Mouse (Mus musculus) hindbrain, postnatal 0 days (tissue): ENCODE data around the gene Ybx2. TPM values are rescaled to one million over a fixed set of nuclear protein-coding genes. Genes with fewer than 3 reads are reported as not detected.

ENCODE experiments used
- ATAC-seq: fragments of 200-750 bp; cut with Nextera tagmentation; 2 replicates; pipeline ENCODE4 v1.8.0; 2017; ENCODE audit warnings: mild to moderate bottlenecking, moderate TSS enrichment, moderate library complexity
- DNase-seq: peaks from one replicate; pipeline ENCODE4 v3.0.0-alpha.2; 2015; ENCODE audit warnings: low spot score
- H3K27ac ChIP-seq: fragments of 300-500 bp; sonication (generic); 2 replicates; pipeline ENCODE4 v1.5.1; 2014; ENCODE audit warnings: mild to moderate bottlenecking
- H3K27me3 ChIP-seq: fragments of 300-500 bp; sonication (generic); 2 replicates; pipeline ENCODE4 v1.6.1; 2014; ENCODE audit warnings: low read length, mixed read lengths; ENCODE audit not compliant: insufficient read depth
- H3K36me3 ChIP-seq: fragments of 300-500 bp; sonication (generic); 2 replicates; pipeline ENCODE4 v1.6.1; 2014; ENCODE audit warnings: low read length, mixed read lengths; ENCODE audit not compliant: insufficient read depth
- H3K4me1 ChIP-seq: fragments of 300-500 bp; sonication (generic); 2 replicates; pipeline ENCODE4 v1.6.1; 2014; ENCODE audit warnings: antibody characterized with exemption, low read length, mixed read lengths; ENCODE audit not compliant: insufficient read depth
- H3K4me2 ChIP-seq: fragments of 300-500 bp; sonication (generic); 2 replicates; pipeline ENCODE4 v1.6.1; 2014; ENCODE audit warnings: low read depth, mild to moderate bottlenecking, low read length, moderate library complexity, mixed read lengths
- H3K4me3 ChIP-seq: fragments of 300-500 bp; sonication (generic); 2 replicates; pipeline ENCODE4 v1.5.1; 2014; ENCODE audit warnings: low read length
- H3K9ac ChIP-seq: fragments of 300-500 bp; sonication (generic); replicated peaks from 2 replicates; pipeline ENCODE4 v1.6.1; 2014; ENCODE audit warnings: mild to moderate bottlenecking, low read length, moderate library complexity, mixed read lengths
- H3K9me3 ChIP-seq: fragments of 300-500 bp; sonication (generic); 2 replicates; pipeline ENCODE4 v1.6.1; 2016; ENCODE audit warnings: low read length, mixed read lengths
- CTCF ChIP-seq: IDR thresholded peaks from 2 replicates; pipeline ENCODE4 v1.5.1; 2016; ENCODE audit warnings: antibody characterized with exemption, control low read depth, low read depth
- WGBS: fragments of 180-500 bp; shearing (Covaris S2); extraction: QIAGEN DNeasy Blood & Tissue Kit; methylation state at CpG from one replicate; pipeline ENCODE4 v1.1.7; 2014; 5-methylcytosine and 5-hydroxymethylcytosine counted together
- polyA plus RNA-seq: library from polyadenylated mRNA; unstranded; fragments of >200 nt; fragmentation: Nextera tagmentation; extraction: Ambion mirVana; gene quantifications from 2 replicates; pipeline ENCODE4 v1.2.1, GENCODE M21; 2015
- total RNA-seq: library from RNA; depleted of rRNA; stranded (reverse); fragments of >200 nt; gene quantifications from 2 replicates; pipeline ENCODE4 v1.2.3, GENCODE M21; 2014

Ybx2 gene
- total and polyA plus RNA-seq, 2 experiments from 2014 or later = 3.3 to 23.9 TPM

- no peak for DNase-seq
- H3K27ac ChIP-seq = no peak overlapping the region
- H3K4me1 ChIP-seq = peaks cover 16% of the 10 kb centered on the region; the same call in 1 of the 2 replicates
- H3K9ac ChIP-seq = no peak overlapping the region
- peaks cover 6% of the 10 kb centered on the region; the same call in 1 of the 2 replicates for H3K27me3 ChIP-seq
- no peak overlapping the region for H3K4me2 ChIP-seq
- 37% methylated on average over 9 of the region's 9 CpGs for WGBS
- ATAC-seq = no peak
- H3K9me3 ChIP-seq = no peaks in the 10 kb centered on the region
- no peak overlapping the region for H3K4me3 ChIP-seq
- no peaks in the 10 kb centered on the region for H3K36me3 ChIP-seq
- no peak for TF ChIP-seq CTCF
These were observed 2.9 kb downstream of the Ybx2 start for GRCm38 (mm10) chr11:69938401-69938979.

DNA sequence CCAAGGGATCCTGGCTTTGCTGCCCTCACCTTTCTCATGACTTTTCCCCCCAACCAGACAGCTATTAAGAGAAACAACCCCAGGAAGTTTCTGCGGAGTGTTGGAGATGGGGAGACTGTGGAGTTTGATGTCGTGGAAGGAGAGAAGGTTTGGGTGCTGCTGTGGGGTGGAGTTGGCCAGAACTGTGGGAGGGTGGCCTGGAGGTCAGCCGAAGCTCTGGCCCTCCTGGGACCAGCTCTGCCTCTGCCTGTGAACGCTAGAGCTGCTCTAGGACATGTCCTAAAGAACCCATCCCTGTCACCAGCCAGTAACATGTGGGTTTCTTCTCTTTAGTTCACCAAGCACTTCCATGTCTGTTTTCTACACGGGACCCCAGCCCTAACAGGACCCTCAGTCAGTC is 3.6 kb downstream of the Ybx2 start:
- Histone ChIP-seq H3K4me3 (no peak overlapping the region), H3K9me3 (no peaks in the 10 kb centered on the region), H3K9ac (no peak overlapping the region), H3K4me1 (peaks cover 16% of the 10 kb centered on the region; the same call in 1 of the 2 replicates), H3K27me3 (peaks cover 6% of the 10 kb centered on the region; the same call in 1 of the 2 replicates), H3K27ac (no peak overlapping the region), H3K36me3 (no peaks in the 10 kb centered on the region), H3K4me2 (no peak overlapping the region)
- 77% methylated on average over 5 of the region's 5 CpGs for WGBS
- ATAC-seq (no peak), DNase-seq (no peak)
- TF ChIP-seq CTCF = no peak

GRCm38 (mm10) chr11:69939731-69940130 is 4.1 kb downstream of the Ybx2 start:
- no peak for ATAC-seq
- no peak overlapping the region for H3K4me3 ChIP-seq
- H3K4me2 ChIP-seq = no peak overlapping the region
- H3K27ac ChIP-seq = no peak overlapping the region
- no peak overlapping the region for H3K9ac ChIP-seq
- no peak for DNase-seq
- peaks cover 16% of the 10 kb centered on the region; the same call in 1 of the 2 replicates for H3K4me1 ChIP-seq
- 96% methylated on average over 17 of the region's 17 CpGs for WGBS
- H3K36me3 ChIP-seq = no peaks in the 10 kb centered on the region
- H3K9me3 ChIP-seq = no peaks in the 10 kb centered on the region
- no peak for TF ChIP-seq CTCF
- peaks cover 5% of the 10 kb centered on the region; the same call in 1 of the 2 replicates for H3K27me3 ChIP-seq

GRCm38 (mm10) chr11:69940962-69941361 is 5.4 kb downstream of the Ybx2 start:
- H3K9ac ChIP-seq = no peak overlapping the region
- H3K36me3 ChIP-seq = no peaks in the 10 kb centered on the region
- peaks cover 10% of the 10 kb centered on the region; the same call in 1 of the 2 replicates for H3K4me1 ChIP-seq
- no peaks in the 10 kb centered on the region for H3K27me3 ChIP-seq
- 64% methylated on average over 4 of the region's 4 CpGs for WGBS
- H3K4me2 ChIP-seq = no peak overlapping the region
- no peak for TF ChIP-seq CTCF
- peak overlapping the region; percentile 32; the same call in 1 of the 2 replicates for H3K27ac ChIP-seq
- H3K4me3 ChIP-seq = no peak overlapping the region
- DNase-seq (peak; percentile 59), ATAC-seq (no peak)
- H3K9me3 ChIP-seq = no peaks in the 10 kb centered on the region

DNA sequence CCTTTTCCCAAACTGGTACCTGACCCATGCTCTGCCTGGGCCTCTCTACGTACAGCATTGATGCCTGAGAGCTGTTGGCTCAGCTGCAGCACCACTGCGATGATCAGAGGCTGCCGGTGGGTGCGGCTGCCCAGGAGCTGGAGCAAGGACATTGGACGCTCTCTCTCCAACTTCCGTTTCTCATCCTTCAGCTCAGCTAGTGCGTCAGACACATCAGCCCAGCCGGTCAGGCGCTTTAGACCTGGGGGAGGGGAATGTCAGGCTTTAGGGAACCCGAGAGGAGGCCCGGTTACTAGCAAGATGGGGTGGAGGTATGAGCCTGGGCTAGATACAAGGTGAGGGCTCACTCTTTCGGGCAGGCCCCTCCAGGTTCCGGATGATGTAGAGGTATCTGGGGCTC is 9.6 kb downstream of the Ybx2 start:
- no peaks in the 10 kb centered on the region for H3K9me3 ChIP-seq
- ATAC-seq (no peak), DNase-seq (no peak)
- no peak overlapping the region for H3K4me3 ChIP-seq
- TF ChIP-seq CTCF = no peak
- no peak overlapping the region for H3K9ac ChIP-seq
- no peak overlapping the region for H3K4me2 ChIP-seq
- H3K27me3 ChIP-seq = 0 out of 2 replicates have a peak, but pooled peaks cover 5% of the 10 kb centered on the region
- 85% methylated on average over 13 of the region's 13 CpGs for WGBS
- no peaks in the 10 kb centered on the region for H3K36me3 ChIP-seq
- no peak overlapping the region for H3K27ac ChIP-seq
- no peaks in the 10 kb centered on the region for H3K4me1 ChIP-seq

- Histone ChIP-seq H3K9me3 (no peaks in the 10 kb centered on the region), H3K27me3 (0 out of 2 replicates have a peak, but pooled peaks cover 5% of the 10 kb centered on the region), H3K9ac (no peak overlapping the region), H3K36me3 (no peaks in the 10 kb centered on the region), H3K4me2 (no peak overlapping the region), H3K4me3 (no peak overlapping the region), H3K4me1 (no peaks in the 10 kb centered on the region), H3K27ac (no peak overlapping the region)
- ATAC-seq (no peak), DNase-seq (no peak)
- WGBS = 89% methylated on average over 18 of the region's 18 CpGs
- TF ChIP-seq CTCF = no peak
These were observed 10.6 kb downstream of the Ybx2 start for GRCm38 (mm10) chr11:69945997-69946891.
